Mouse (Mus musculus) olfactory bulb, adult 2 months (tissue): ENCODE results near the gene Commd6.

Experiments used
- CTCF ChIP-seq: fragments of 200-500 bp; IDR thresholded peaks from 2 replicates; pipeline ENCODE4 v1.5.1; 2012; ENCODE audit warnings: low read depth, mild to moderate bottlenecking, low read length, moderate library complexity; ENCODE audit not compliant: insufficient read depth
- POLR2A ChIP-seq: fragments of 200-500 bp; IDR thresholded peaks from 2 replicates; pipeline ENCODE4 v1.6.1; 2012; ENCODE audit warnings: mild to moderate bottlenecking, low read depth, low read length, moderate library complexity; ENCODE audit not compliant: insufficient read depth

- TF ChIP-seq POLR2A (no peak), CTCF (no peak)
Observed at GRCm38 (mm10) chr14:101608519-101609368, 31.7 kb downstream of the Commd6 start, which contains the start of gene Tbc1d4.
